Mouse (Mus musculus) naive thymus-derived CD4-positive, alpha-beta T cell, adult 2 months (primary cell): ENCODE results near the gene Gm21854.
"Not testable (repeated sequence)": the region's sequence is repeated elsewhere in the genome, so short reads cannot be mapped to it uniquely, and the experiment has no call there.

ENCODE experiments used
- DNase-seq: peaks from one replicate; pipeline ENCODE4 v3.0.0-alpha.2; 2011; ENCODE audit warnings: low read depth

Gene Gm21854

GRCm38 (mm10) chrY:5656686-5657085, at the start of gene Gm21854:
Gene Gm21854 (plus strand): TSS chrY:5656986.
- DNase-seq = not testable (repeated sequence)
